Mouse (Mus musculus): ENCODE data around the gene Clk4.

Gene Clk4

DNA sequence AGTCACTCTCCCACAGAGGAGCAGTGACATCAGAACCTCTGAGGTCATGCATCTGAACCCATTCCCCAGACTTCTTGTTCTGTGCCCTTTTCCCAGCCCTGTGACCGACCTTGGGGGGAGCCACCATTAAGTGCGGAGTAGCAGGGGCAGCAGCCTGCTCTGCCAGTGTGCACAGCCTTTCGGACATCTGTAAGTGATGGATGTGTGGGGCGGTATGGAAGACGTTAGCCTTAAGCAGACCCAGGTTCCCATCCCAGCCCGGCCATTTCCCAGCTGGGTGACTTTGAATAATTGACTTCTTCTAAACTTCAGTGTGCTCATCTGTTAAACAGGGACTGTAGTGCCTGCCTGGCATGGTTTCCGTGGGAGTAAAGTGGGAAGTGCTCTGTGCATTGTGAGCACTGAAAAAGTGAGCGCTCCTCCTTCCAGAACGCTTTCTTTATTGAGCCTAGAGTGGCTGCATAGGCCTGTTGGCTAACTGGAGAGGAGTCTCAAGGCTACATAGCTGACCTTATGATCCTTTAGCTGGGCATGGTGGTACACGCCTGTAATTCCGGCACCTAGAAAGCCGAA, 42.5 kb downstream of the Clk4 start:
- in situ Hi-C loops (cut with MboI; ENCODE audit: low sequenced_read_pairs): loop anchor here (10.0 kb wide), 1 partner anchor 221 kb away; no protein-coding TSS in a partner anchor

DNA sequence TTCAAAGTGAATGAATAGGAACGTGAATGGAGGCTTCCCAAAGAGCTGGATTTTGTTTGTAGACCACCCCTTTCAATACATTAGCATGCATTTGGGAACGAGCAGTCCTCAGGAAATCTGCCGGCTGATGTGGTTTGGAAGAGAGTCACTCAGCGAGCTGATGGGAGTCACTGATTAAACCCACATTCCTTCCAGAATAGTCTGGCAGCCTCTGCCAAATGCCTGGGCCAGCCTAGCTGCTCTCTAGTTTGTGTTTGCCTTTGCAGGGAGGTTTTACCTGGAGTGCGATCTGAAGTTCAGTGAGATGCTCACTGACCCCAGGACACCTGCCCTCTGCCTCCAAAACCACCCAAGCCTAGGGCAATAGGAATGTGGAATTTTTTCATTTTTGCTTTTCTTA, 46.8 kb downstream of the Clk4 start:
- in situ Hi-C loops (cut with MboI; ENCODE audit: low sequenced_read_pairs): loop anchor here (10.0 kb wide), 1 partner anchor 216 kb away; no protein-coding TSS in a partner anchor

DNA sequence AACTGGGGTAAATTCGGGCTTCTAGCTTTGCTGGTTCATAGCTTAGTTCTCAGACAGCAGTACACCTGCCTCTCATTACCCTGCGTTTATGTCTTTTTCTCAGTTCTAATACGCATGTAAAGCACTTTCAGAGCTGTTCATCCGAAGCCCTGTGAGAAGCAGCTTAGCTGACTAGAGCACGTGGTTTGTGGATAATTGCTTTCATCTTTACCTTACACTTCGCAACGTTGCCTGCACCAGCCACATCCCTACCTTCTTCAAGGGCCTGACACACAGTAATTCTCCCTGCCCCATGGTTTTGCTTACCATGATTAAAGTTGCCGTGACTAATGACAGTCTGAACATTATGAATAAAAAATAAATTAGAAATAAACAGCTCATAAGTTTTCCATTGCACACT, 50.3 kb downstream of the Clk4 start:
- in situ Hi-C loops (cut with MboI; ENCODE audit: low sequenced_read_pairs): no loop called here

DNA sequence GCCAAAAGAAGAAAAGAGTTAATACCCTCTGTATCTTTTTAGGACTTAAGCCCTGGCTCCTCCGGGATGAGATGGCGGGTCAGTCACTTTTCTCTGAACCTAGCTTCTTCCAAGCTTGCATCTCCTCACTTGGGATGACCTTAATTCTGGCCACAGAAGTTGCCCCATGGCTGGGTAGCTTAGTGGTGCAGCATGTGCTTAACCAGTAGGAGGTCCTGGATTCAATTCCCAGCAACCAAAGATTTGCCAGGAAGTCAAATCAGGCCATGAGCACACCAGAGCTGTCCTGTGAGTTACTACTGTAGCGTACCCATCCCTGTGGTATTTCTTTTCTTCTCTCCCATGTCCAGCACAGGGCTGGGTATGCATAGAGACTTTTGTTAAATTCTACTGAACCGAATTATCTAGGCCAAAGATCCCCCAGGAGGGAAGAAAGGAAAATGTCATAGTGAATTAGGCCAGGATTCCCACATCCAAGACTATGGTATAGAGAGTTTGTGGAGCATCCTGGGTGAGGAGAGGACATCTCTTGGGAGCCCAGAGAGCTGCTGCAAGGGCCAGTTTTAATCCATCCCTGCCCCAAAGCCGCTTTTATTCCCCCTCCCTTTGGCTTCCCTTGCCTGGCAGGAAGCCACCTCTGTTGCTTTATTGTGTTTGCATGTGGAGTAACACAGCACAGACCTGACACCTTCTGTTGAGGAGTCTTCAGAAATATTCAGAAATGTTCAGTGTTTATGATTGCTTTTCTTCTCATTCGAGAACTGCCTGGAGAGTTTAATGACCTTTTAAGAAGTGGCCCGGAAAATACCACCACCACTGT, 54.7 kb downstream of the Clk4 start:
- in situ Hi-C loops (cut with MboI; ENCODE audit: low sequenced_read_pairs): no loop called here

DNA sequence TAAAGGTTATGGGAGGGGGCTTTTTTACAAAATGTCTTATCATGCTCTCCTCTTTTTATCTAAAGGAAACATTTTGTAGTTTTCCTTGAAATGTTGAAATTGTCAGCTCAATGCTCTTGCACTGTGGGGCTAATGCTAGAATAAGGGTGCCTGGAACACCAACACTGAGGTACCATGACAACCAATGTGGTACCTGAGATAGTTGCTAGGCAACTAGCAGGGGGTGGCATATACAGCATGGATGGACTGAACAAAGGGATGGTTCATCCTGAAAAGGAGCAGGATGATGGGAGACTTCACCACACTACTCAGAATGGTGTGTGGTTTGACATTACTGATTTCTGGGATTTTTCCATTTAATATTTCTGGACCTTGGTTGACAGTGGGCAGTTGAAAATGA, 59.1 kb downstream of the Clk4 start:
- in situ Hi-C loops (cut with MboI; ENCODE audit: low sequenced_read_pairs): no loop called here

DNA sequence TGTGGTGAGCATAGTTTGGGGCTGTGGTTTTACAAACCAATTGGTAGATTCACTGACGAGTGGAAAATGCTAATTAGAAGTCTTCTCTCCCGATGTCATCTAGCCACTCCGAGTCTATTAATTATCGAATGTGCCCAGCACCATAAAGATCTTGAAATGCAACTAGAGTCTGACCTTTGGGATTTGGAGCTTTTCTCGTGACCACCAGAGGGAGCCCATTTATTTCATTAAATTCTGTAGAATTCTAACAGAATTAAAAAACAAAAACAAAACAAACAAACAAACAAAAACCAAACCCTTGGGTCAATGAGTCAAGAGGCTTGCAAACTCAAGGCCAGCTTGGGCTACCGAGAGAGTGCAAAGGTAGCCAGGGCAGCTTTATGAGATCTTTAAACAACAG, 65.4 kb downstream of the Clk4 start:
- in situ Hi-C loops (cut with MboI; ENCODE audit: low sequenced_read_pairs): no loop called here

DNA sequence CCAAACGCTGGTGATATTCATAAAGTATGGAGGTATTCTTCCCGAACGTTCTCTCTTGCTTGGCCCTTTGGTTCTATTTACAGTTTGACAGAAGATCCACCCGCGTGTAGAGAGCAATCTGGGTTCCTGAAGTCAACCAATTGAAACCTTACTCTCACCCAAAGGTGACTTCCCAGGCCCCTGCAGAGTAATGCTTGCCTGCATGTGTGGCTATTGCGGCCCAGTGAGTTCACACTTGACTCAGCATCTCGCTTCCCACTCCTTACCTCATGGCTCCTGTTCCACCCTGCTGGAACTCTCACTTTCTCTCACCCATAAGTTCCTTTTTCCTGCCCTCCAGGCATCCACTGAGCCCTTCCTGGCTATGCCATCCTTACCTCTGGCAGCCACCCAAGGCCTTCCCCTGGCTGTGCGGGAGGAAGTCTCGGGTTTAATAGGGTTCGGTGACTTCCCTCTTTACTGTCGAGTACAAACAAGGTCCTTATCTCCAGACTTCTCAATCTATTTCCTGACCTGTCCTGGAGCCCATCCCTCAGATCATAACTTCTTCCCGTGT, 66.9 kb downstream of the Clk4 start:
- in situ Hi-C loops (cut with MboI; ENCODE audit: low sequenced_read_pairs): no loop called here

DNA sequence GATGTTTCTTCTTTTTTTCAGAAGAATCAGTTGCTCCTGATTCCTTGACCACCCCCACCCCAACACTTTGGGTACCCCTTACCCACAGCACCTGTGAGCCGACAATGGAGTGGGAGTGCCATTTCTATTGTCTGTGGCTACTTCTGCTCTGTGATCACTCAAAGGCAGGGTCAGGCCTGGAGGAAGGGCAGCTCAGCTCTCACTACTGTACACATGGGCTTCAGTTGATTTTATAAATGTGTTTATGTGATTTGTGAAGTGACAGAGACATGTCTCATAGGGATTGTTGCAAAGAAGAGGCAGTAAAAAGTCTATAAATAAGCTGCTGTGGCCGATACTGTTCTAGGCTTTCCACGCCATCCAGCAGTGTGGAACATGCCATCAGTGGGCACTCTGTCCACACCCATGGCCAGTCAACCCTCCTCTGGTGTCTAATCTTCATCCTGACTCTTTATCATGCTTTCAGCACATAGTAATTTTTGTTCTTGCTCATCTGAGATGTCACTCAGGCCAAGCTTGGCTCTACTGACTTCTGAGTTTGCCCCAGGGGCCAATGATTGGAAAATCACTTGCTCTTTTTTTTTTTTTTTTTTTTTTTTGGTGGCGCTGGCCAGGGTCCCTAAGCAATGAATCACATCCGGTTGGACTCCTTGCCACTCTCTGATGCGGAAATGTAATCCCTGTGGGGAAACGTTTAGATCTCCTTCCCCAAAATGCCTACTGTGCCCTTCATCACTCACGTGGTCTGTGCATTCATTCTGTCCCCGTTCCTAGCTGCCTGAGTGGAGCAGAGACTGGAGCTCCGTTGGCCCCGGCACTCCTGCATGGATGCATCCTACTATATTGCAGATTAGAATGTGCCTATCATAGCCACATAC, 68.5 kb downstream of the Clk4 start:
- in situ Hi-C loops (cut with MboI; ENCODE audit: low sequenced_read_pairs): no loop called here
